Mouse (Mus musculus) thymus, adult 2 months (tissue): ENCODE measurements around the gene Pxt1.

Source experiments
- CTCF ChIP-seq: fragments of 200-500 bp; IDR thresholded peaks from 2 replicates; pipeline ENCODE4 v1.5.1; 2012; ENCODE audit warnings: mild to moderate bottlenecking, control low read depth, low read length, moderate library complexity, borderline replicate concordance; ENCODE audit not compliant: control insufficient read depth, poor library complexity, insufficient read depth; ENCODE audit errors: extremely low read depth
- POLR2A ChIP-seq: fragments of 200-500 bp; IDR thresholded peaks from 2 replicates; pipeline ENCODE4 v1.6.1; 2012; ENCODE audit warnings: mild to moderate bottlenecking, low read length, control low read depth, moderate library complexity; ENCODE audit not compliant: control insufficient read depth, poor library complexity, insufficient read depth; ENCODE audit errors: extremely low read depth

- TF ChIP-seq CTCF (no peak), POLR2A (no peak)
Measured at GRCm38 (mm10) chr17:28961596-28961995, 18.0 kb upstream of the Pxt1 start.
